In genomic region chr5:15588291-15588690, GRCm38 (mm10) we compare ENCODE assay signal across 22 mouse cellular contexts. TPM values are rescaled to one million over a fixed set of nuclear protein-coding genes. Genes with fewer than 3 reads are reported as not detected.
DNase-seq lines count a peak whose midpoint lies in the region; ATAC-seq and TF ChIP-seq lines count a peak whose summit lies in the region.
"Not testable (repeated sequence)": the region's sequence is repeated elsewhere in the genome, so short reads cannot be mapped to it uniquely, and the experiment has no call there.
"Had no signal": no experiment of that assay in that cellular context is flagged by ENCODE, and none has a peak within 500 bp of the region (broad histone marks: within the 10 kb centered on the region; RNA-seq: fewer than 3 reads in every experiment).

No protein-coding gene starts in this region.

- TF ChIP-seq EP300 in liver, embryonic 14.5 days (IDR thresholded peaks at IDR 0.05; ENCODE audit: low read depth): not testable (repeated sequence)

- not testable (repeated sequence) for ATAC-seq in liver, embryonic 14.5 days (ENCODE audit: insufficient read depth)

- H3K9me3 ChIP-seq in ES-E14 (ENCODE audit: control insufficient read depth, insufficient read depth, low read depth, low read length); liver, embryonic 14.5 days (ENCODE audit: control insufficient read depth, low read length): not testable (repeated sequence)

- in situ Hi-C loops in ES-E14 (cut with MboI; ENCODE audit: low sequenced_read_pairs in 2 of 2, unreplicated experiment in 2 of 2): not testable (repeated sequence)

- not testable (repeated sequence) for H3K4me1 ChIP-seq in ES-E14 (ENCODE audit: control insufficient read depth in 2 of 2, insufficient read depth in 2 of 2, low read length in 2 of 2, poor library complexity in 1 of 2); liver, embryonic 14.5 days (replicated peaks; ENCODE audit: control insufficient read depth in 2 of 2, insufficient read depth in 2 of 2, low read length in 1 of 2)

- H3K4me2 ChIP-seq in liver, embryonic 14.5 days (ENCODE audit: low read depth): not testable (repeated sequence)

- H3K27me3 ChIP-seq in liver, embryonic 14.5 days (ENCODE audit: control insufficient read depth, insufficient read depth, low read length): not testable (repeated sequence)

- H3K4me3 ChIP-seq in ES-E14 (ENCODE audit: insufficient read depth in 1 of 2, low read depth in 1 of 2, low read length in 2 of 2, poor library complexity in 1 of 2, severe bottlenecking in 1 of 2); liver, embryonic 14.5 days (ENCODE audit: insufficient read depth in 1 of 2, low read depth in 2 of 2, low read length in 2 of 2): not testable (repeated sequence)

- intact Hi-C loops in heart, postnatal 10 days (cut with DNase I): loop anchor here (5.0 kb wide), 1 partner anchor 41 kb away; no protein-coding TSS in a partner anchor

- not testable (repeated sequence) for H3K27ac ChIP-seq in ES-E14 (ENCODE audit: insufficient read depth, low read depth, low read length, poor library complexity, severe bottlenecking); liver, embryonic 14.5 days

- not testable (repeated sequence) for H3K36me3 ChIP-seq in ES-E14 (ENCODE audit: control insufficient read depth, insufficient read depth, low read length, poor library complexity, severe bottlenecking); liver, embryonic 14.5 days (replicated peaks; ENCODE audit: control insufficient read depth, insufficient read depth, low read depth)

- WGBS in liver, embryonic 14.5 days (ENCODE audit: insufficient replicate concordance): 25% methylated on average over 6 of the region's 6 CpGs

- DNase-seq in ES-E14 (ENCODE audit: low read depth, low spot score): peak; percentile 42
- DNase-seq in adrenal gland, postnatal 14 days: peak; percentile 9
- peak; percentile 30 for DNase-seq in embryo, embryonic 11.5 days (ENCODE audit: low read depth, low spot score)
- peak; percentile 8 to 24 for DNase-seq in heart, postnatal 10 days
- DNase-seq in kidney, postnatal 4 days: peak; percentile 20 to 22
- DNase-seq in liver, embryonic 14.5 days (ENCODE audit: low read depth in 3 of 3, low spot score in 3 of 3): not testable (repeated sequence)
- DNase-seq in naive thymus-derived CD4-positive, alpha-beta T cell, adult 2 months (ENCODE audit: low read depth): peak; percentile 2
- DNase-seq in telencephalon, adult 2 months (ENCODE audit: low read depth, low spot score): peak; percentile 9

- H3K9ac ChIP-seq in ES-E14 (ENCODE audit: insufficient read depth, low read depth, low read length, poor library complexity, severe bottlenecking); liver, embryonic 14.5 days (replicated peaks): not testable (repeated sequence)

- TF ChIP-seq CTCF in liver, embryonic 14.5 days (IDR thresholded peaks at IDR 0.05; ENCODE audit: low read depth): peak; percentile 44; the same call in 1 of the 2 replicates

TF ChIP-seq in ES-E14, 5 proteins besides CTCF, POLR2A, EP300 and RAD21:
- TF ChIP-seq ZNF384 (IDR thresholded peaks at IDR 0.05; ENCODE audit: low read depth, low read length): peak; percentile 83

RNA-seq across cellular contexts. Expression of gene Gm21083, which starts 11.2 kb away (rescaled TPM):
- 0.22 TPM in 1 of 2 replicates, not detected in the other for total RNA-seq in ES-E14 (2012; rRNA removed)
- not detected in 2 replicates for total RNA-seq in adrenal gland, postnatal 14 days (2021)
- not detected for total RNA-seq in heart, postnatal 10 days (2021)
- 0.03 TPM in 1 of 2 replicates, not detected in the other for polyA plus RNA-seq in liver, embryonic 14.5 days (2012; rRNA removed)
- not detected in 2 replicates for polyA plus RNA-seq in liver, embryonic 14.5 days (2014; fragmentation: Nextera tagmentation; extraction: Ambion mirVana)
- total RNA-seq: adrenal gland, adult 18-20 months; gastrocnemius, adult 18-20 months; heart, adult 18-20 months; heart, postnatal 25 days; layer of hippocampus, postnatal 36 days; megakaryocyte-erythroid progenitor cell, adult 5-6 weeks had no signal
- polyA plus RNA-seq: embryonic facial prominence, embryonic 15.5 days; forebrain, embryonic 12.5 days; limb, embryonic 12.5 days; lung, embryonic 15.5 days; myocyte; small intestine, adult 2 months; stomach, embryonic 15.5 days had no signal

RNA-seq across cellular contexts. Expression of gene Speer4d, which starts 30.6 kb away (rescaled TPM):
- total RNA-seq in ES-E14 (2012; rRNA removed): not detected in 2 replicates
- total RNA-seq in adrenal gland, postnatal 14 days (2021): not detected in 2 replicates
- not detected for total RNA-seq in heart, postnatal 10 days (2021)
- polyA plus RNA-seq in liver, embryonic 14.5 days (2012; rRNA removed): not detected in 2 replicates
- polyA plus RNA-seq in liver, embryonic 14.5 days (2014; fragmentation: Nextera tagmentation; extraction: Ambion mirVana): not detected in 2 replicates
- total RNA-seq: adrenal gland, adult 18-20 months; gastrocnemius, adult 18-20 months; heart, adult 18-20 months; heart, postnatal 25 days; layer of hippocampus, postnatal 36 days; megakaryocyte-erythroid progenitor cell, adult 5-6 weeks had no signal
- polyA plus RNA-seq: embryonic facial prominence, embryonic 15.5 days; forebrain, embryonic 12.5 days; intestine, embryonic 14.5 days; limb, embryonic 12.5 days; lung, embryonic 15.5 days; myocyte; small intestine, adult 2 months; stomach, embryonic 15.5 days had no signal

RNA-seq across cellular contexts. Expression of gene Gm21190, which starts 59.3 kb away (rescaled TPM):
- not detected in 2 replicates for total RNA-seq in ES-E14 (2012; rRNA removed)
- total RNA-seq in adrenal gland, postnatal 14 days (2021): not detected in 2 replicates
- total RNA-seq in heart, postnatal 10 days (2021): not detected
- not detected in 2 replicates for polyA plus RNA-seq in liver, embryonic 14.5 days (2012; rRNA removed)
- not detected in 2 replicates for polyA plus RNA-seq in liver, embryonic 14.5 days (2014; fragmentation: Nextera tagmentation; extraction: Ambion mirVana)
- total RNA-seq: adrenal gland, adult 18-20 months; gastrocnemius, adult 18-20 months; heart, adult 18-20 months; heart, postnatal 25 days; layer of hippocampus, postnatal 36 days; megakaryocyte-erythroid progenitor cell, adult 5-6 weeks had no signal
- polyA plus RNA-seq: forebrain, embryonic 12.5 days; intestine, embryonic 14.5 days; limb, embryonic 12.5 days; lung, embryonic 15.5 days; myocyte; small intestine, adult 2 months; stomach, embryonic 15.5 days had no signal
